Mouse (Mus musculus): ENCODE results near the gene Stradb.

Stradb gene

GRCm38 (mm10) chr1:58959682-58960081, 13.6 kb upstream of the Stradb start:
- no peak for DNase-seq (ENCODE audit: low read depth, low spot score)

DNA sequence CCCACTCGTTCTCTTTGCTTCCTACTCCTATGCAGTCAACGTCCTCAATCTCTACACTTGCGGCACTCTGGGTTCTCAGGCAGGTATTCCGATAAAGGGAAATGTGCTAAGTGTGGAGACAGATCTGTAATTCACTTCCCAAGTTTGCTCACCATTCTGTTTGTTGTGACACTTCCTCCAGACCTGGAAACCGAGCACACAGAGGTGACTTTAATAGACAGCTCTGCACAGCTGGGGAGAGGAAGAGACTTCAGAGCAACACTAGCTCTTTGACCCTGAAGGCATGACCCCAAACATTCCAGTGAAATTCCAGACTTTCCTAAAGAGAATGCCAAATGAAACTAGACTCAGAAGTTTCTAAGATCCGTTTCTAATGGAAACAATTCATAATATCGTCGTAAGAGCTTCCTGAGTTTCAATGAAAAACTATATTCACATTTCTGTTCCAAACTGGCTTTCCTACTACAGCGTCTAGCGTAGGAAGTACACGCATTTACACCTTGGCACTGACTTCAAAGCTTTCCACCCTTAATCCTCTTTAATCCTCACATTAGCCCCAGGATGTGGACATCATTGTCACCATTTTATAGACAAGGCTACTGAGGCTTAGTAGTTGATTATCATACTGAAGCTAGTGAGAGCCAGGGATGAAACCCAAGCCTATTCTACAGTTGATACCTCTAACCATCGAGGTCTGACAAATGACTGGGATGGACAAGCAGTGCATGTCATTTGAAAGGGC, 12.0 kb upstream of the Stradb start:
- peak; percentile 64 for DNase-seq (ENCODE audit: low read depth, low spot score)

DNA sequence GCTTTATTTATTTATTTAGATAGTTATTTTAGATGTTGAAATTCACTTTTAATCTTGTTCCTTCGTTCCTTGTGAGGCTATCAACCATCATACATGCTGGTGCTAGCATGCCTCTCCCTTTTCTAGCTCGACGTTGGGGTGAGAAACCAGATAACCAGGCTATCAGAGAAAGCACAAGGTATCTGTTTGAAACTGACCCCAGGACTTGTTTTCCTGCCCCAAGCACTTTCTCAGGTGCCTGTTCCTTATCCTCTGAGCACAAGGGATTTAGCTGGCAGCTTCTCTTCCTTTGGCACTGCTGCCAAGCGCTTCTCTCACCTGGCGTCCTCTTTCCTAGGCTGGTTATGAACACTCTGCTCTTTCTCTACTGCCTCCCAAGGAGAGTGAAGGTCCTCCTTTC, 10.9 kb upstream of the Stradb start:
- DNase-seq (ENCODE audit: low read depth, low spot score), result no peak

DNA sequence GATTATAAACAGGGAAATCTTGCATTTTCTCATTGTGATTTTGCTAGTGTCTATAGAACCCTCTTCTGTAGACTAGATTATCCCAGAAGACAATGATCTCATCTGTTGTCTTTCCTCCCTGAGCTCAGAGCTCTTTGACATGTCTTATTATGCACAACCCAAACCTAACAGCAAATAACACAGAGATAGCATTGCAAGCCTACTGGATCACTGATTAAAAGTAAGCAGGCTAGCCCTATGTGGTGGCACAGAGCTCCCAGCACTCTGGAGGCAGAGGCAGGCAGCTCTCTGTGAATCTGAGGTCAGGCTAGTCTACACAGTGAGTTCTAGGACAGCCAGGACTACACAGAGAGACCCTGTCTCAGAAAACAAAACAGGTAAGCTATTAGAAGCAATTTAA, 10.5 kb upstream of the Stradb start:
- no peak for DNase-seq (ENCODE audit: low read depth, low spot score)

GRCm38 (mm10) chr1:58967534-58967933, 5.8 kb upstream of the Stradb start:
- DNase-seq (ENCODE audit: low read depth, low spot score), result no peak

DNA sequence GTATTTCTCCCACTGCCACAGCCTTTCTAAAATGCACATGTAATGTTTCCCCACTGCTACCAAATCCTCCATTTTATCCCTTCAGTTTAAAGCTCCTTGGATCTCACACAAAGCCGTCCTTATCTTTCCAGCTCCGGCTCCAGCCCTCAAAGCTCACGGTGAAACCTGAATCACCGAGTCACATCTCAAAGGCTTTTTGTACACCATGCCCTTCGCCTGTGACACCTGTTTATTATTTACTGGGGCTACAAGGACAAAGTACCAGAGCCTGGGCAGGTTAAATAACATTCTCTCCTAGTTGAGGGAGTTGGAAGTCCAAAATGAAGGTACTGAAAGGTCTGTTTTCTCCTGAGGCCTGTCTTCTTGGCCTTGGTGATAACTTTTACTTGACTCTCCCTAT, 3.3 kb upstream of the Stradb start:
- no peak for DNase-seq (ENCODE audit: low read depth, low spot score)

DNA sequence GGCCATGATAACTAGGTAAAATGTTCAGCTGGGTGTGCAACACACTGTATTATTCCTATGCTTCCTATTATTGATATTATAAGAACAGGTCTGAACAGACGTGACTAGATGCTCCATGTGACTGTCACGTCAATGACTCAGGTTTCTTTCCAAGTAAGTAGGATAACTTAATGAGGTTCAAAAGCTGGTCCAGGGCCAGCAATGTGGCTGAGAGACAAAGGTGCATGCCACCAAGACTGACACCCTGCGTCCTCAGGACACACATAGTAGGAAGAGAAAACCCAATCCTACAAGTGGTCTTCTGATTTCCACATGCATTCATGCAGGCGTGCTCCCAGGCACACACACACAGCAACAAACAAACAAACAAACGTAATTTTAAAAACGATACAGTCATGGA, 2.2 kb upstream of the Stradb start:
- DNase-seq (ENCODE audit: low read depth, low spot score), result no peak

DNA sequence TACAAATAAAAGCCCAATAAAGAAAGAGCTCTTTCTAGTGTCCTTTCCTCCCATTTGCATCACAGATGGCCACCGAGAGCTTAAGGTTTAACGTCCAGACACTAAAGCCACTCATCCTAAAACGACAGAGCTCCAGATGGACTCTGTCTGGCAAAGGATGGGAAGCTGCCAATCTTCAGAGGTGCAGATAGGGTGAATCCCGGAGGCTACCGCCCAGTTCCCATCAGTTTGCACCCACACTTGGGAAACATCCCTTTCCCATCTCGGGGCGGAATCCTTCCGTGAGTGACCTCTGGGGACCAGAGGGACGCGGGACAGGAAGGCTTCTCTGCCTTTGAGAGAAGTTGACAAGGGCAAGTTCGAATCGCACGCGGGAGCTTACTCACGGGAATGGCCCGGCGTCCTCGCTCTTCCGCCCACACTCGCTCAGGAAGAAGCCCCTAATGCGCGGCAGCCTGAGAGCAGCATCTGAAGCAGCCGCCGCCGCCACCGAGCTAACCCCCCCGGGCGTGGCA, 414 bp upstream of the Stradb start:
- no peak for DNase-seq (ENCODE audit: low read depth, low spot score)

DNA sequence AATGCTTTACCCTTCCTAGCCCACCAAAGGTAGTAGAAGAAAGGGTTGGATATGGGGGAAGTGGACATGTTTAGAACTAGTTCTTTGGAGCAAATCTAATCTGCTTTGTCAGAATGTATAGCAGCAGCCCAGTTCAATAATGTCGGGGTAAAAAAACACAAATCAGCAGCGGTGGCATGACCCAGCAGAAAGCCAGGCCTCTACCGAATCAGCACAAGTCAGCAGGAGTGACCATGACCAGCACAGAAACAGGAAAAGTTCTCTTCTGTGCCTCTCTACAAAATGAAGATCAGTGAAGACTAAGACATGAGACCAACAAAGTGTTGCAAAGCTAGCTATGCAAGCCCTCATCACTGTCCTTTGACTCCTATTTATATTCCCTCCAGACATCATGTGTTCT, 9.0 kb downstream of the Stradb start:
- DNase-seq (ENCODE audit: low read depth, low spot score), result no peak

DNA sequence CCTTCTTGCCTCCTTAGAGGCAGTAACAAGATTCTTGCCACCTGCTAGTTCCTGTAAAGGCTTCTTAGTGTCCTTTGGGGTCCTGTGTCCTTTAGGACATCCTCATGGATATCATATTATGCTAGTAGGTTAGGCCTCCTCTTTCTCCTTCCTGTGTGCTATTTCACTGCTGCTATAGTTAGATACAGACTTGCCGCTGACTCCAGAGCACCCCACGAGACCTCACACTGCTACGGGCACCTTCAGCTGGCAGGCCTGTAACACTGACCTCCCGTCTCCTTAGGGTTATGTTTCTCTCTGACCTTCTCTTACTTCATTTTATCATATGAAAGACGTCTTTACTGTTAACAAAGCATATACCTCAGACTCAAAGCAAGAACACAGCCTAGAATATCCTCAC, 11.3 kb downstream of the Stradb start:
- DNase-seq (ENCODE audit: low read depth, low spot score), result no peak

DNA sequence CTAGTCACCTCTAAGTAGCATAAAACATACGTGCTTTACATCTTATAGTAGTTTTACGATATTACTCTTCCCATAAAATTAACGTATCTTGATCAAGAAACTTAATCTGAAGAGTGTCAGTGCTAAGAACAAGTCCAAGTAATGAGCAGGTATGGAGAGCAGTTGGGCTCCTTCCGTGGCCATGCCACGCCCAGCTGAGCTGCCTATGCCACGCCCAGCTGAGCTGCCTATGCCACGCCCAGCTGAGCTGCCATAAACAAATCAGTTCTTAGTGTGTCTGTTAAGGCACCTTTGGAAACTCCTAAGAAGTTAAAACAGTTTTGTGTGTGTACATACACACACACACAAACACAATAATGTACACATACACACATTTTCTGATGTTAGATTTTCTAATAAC, 19.8 kb downstream of the Stradb start:
- DNase-seq (ENCODE audit: low read depth, low spot score), result no peak

DNA sequence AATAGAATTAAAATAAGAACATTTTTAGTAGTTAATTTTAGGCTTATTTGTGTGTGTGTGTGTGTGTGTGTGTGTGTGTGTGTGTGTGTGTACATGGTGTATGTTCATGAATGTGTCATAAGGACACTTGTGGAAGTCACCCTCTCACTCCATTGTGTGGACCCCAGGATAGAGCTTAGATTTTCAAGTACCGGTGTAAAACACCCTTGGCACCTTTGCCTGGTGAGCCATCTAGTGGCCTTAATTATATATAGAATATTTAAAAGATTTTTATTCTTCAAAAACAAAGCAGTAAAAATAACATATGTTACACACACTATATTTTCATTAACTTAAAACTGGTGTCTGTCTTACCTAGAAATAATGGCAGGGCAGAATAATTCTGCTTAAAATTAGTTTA, 20.4 kb downstream of the Stradb start:
- DNase-seq (ENCODE audit: low read depth, low spot score), result peak; percentile 24

- DNase-seq (ENCODE audit: low read depth, low spot score), result no peak
Observed at GRCm38 (mm10) chr1:58995313-58995712, 22.0 kb downstream of the Stradb start.

DNA sequence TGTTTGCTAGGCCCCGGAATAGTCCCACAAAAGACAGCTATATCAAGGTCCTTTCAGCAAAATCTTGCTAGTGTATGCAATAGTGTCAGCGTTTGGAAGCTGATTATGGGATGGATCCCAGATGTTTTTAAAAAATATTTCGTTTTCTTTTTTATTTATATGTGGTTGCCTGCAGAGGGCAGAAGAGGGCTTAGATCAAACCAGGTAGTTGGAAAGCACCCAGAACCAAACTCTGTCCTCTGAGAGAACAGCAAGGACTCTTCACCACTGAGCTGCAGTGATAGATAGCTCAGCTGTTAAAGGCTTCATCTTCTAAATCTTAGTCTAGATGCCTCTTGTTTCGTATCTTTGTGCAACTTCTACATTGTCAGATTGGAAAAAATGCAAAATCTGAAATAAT, 35.9 kb downstream of the Stradb start:
- peak; percentile 41 for DNase-seq (ENCODE audit: low read depth, low spot score)

DNA sequence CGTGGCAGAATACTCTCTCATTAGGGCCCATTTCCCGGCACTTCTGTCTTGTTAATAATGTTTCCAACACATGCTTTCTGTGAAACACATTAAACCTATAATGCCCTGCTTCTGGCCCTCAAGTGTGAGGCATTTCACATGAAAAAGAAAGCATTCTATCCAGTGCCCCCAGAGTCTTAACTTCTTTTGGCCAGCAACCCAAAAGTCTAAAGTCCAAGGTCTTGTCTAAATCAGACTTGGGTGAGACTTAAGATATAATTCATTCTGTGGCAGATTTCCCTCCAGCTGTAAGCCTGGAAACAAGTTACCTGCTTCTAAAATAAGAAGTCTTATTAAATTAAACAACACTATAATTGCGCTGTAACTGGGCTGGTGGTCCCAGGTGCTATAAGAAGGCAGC, 48.2 kb downstream of the Stradb start:
- DNase-seq (ENCODE audit: low read depth, low spot score), result no peak

- no peak for DNase-seq (ENCODE audit: low read depth, low spot score)
Observed at GRCm38 (mm10) chr1:59037723-59038122, 64.4 kb downstream of the Stradb start.
